Mouse (Mus musculus) neutrophil, adult 5-6 weeks (primary cell): ENCODE results near the gene Vmn1r75. TPM values are rescaled to one million over a fixed set of nuclear protein-coding genes. Genes with fewer than 3 reads are reported as not detected.

Experiments
- ATAC-seq: fragments of 151-379, 151-347 bp; 2 replicates; pipeline ENCODE4 v1.8.0; 2017; ENCODE audit warnings: mild to moderate bottlenecking, moderate TSS enrichment; ENCODE audit not compliant: insufficient number of reproducible peaks, poor library complexity, low FRiP score, severe bottlenecking; ENCODE audit errors: extremely low read depth
- total RNA-seq: library from RNA; stranded (forward); fragments of 200-1000 nt; gene quantifications from 2 replicates; pipeline ENCODE4 v1.2.3, GENCODE M21; 2017

Vmn1r75 gene
- not detected in 2 replicates for total RNA-seq

- no peak for ATAC-seq
Observed at GRCm38 (mm10) chr7:11874330-11874729, at the start of gene Vmn1r75. Gene Vmn1r75 (plus strand): TSS chr7:11874630.

GRCm38 (mm10) chr7:11833680-11834079, 40.8 kb upstream of the Vmn1r75 start, which contains the start of gene Vmn1r74:
Gene Vmn1r74 (plus strand): TSS chr7:11833980.
- no peak for ATAC-seq

Other genes starting within 250 kb of the Vmn1r75 start
- 0.12 TPM in 1 of 2 replicates, not detected in the other for gene Vmn1r72, start 194.5 kb upstream of the Vmn1r75 start, total RNA-seq
- gene Vmn1r73, start 144.4 kb upstream of the Vmn1r75 start, total RNA-seq = 0.12 TPM in 1 of 2 replicates, not detected in the other
- gene Vmn1r74, start 40.6 kb upstream of the Vmn1r75 start, total RNA-seq = 0.12 TPM in 1 of 2 replicates, not detected in the other
- 0.12 and 0.25 TPM in 2 replicates for gene Vmn1r76, start 63.6 kb downstream of the Vmn1r75 start, total RNA-seq
- 0.12 TPM in 1 of 2 replicates, not detected in the other for gene Vmn1r77, start 162.1 kb downstream of the Vmn1r75 start, total RNA-seq